Mouse (Mus musculus): Measurements from ENCODE around the gene Lamc3. TPM values are rescaled to one million over a fixed set of nuclear protein-coding genes. Genes with fewer than 3 reads are reported as not detected.

Gene Lamc3
- polyA plus RNA-seq (2015; fragmentation: Illumina TruSeq; extraction: RNeasy Lipid Tissue Mini Kit (QIAGEN cat#74804); ENCODE audit: insufficient read depth, low replicate concordance), result 0.40 TPM

GRCm38 (mm10) chr2:31887030-31887429 lies at the start of gene Lamc3:
Gene Lamc3 (plus strand): TSS chr2:31887291.

DNA sequence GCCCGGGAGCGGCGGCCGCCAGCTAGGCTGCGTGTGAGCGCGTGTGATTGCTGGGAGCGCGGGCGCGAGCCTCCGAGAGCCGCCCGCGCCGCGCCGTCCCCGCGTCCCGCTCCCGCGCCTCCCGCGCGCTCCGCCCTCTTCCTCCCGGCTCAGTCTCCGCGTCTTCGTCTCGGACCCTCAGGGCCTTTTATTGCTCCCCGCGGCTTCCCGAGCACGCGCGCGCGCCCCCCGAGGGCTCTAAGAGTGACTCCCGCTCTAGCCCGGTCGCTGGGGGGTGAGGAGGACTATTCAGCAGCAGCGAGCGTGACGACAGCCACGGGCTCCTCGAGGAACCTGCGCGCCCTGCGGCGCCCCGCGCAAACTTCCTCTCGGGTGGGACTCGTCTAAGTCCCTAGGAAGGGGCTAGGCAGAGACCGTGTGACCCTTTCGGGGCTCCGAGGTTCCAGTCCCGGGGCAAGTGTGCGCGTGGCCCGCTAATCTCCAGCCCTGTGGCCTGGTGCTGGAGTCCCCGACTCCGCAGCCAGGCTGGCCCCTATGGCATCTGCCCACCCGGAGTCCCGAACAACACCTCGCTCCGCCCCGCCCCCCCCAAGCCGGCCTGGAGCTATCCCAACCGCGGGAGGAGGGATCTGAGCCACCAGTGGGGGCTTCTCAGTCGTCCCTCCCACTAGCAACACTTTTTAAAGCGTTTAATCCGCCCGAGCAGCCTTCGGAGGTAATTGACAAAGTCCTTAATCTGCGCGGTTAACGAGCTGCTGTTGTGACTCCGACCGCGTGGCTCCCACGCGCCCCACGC lies 41.0 kb upstream of the Lamc3 start, which contains the start of gene Fibcd1:
TSS of gene Fibcd1 (minus strand) at position 110 of the 796 bp plus-strand sequence.

DNA sequence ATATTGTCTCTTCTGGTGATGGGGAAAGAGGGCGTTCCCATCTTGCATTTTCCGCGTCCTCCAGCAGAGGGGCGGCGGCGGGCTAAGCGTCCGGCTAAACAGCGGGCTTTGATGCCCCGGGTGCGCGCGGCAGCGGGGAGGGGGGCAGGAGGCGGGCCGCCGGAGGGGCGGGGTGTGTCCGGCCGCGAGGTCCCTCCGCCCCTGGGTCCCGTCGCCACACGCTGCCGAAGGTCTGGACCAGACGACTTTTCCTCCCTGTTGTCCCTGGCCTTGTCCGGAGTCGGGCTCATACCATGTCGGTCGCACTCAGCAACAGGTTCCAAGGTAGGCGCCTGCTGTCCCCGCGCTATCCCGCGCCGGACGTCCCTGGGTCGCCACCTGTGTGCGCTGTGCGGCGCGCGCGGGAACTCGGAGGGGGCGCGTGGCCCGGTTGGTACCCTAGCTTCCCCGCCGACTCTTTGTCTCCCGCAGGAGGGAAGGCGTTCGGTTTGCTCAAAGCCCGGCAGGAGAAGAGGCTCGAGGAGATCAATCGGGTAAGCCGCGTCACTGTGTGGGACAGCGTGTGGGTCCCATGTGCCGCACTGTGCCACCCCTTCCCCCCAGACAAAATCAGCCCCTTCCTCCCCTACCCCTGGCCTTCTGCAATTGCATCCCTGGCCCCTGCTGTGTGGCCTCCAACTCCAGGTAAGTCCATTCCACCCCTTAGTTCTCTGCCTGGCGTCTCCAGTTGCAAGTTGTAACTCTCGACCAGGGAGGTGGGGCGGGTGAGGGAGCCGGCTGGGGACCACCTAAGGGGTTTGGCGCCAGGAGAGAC lies 63.2 kb downstream of the Lamc3 start, which contains the start of gene Aif1l:
TSS of gene Aif1l (plus strand) at position 82 of the 814 bp plus-strand sequence.

DNA sequence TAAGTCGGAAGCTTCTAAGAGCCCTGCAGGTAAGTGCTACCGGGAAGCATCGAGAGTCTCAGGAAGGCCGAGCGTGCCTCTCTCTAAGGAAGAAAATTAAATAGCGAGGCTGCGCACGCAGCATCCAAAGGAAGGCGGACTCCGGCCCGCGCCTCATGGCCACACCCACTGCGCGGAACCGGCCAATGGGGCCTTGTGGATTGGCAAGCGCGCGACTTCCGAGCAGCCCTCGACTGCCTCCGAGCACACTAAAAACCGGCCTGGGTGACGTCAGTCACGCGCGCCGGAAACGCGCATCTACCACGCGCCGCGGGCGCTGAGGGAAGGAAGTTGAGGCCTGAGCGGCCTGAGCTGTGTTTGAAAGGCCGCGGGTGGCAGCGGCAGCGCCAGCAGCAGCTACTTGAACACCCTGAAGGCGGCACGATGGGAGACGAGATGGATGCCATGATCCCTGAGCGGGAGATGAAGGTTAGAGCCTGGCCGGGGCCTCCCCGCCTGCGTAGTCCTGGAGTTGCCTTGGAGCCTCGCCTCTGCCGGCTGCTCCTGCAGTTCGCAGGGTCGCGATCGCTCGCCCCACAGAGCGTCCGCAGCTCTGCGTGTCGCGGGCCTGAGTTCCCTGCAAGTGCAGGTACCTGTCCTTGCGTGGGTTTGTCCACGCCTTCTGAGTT lies 87.2 kb downstream of the Lamc3 start, which contains the start of gene Nup214:
TSS of gene Nup214 (plus strand) at position 296 of the 668 bp plus-strand sequence.

Other genes with a start within 250 kb of the Lamc3 start
- gene Prdm12, start 247.3 kb upstream of the Lamc3 start, polyA plus RNA-seq (2015; fragmentation: Illumina TruSeq; extraction: RNeasy Lipid Tissue Mini Kit (QIAGEN cat#74804); ENCODE audit: insufficient read depth, low replicate concordance), result not detected
- 47.4 TPM for gene Exosc2, start 216.6 kb upstream of the Lamc3 start, polyA plus RNA-seq (2015; fragmentation: Illumina TruSeq; extraction: RNeasy Lipid Tissue Mini Kit (QIAGEN cat#74804); ENCODE audit: insufficient read depth, low replicate concordance)
- gene Abl1, start 198.9 kb upstream of the Lamc3 start, polyA plus RNA-seq (2015; fragmentation: Illumina TruSeq; extraction: RNeasy Lipid Tissue Mini Kit (QIAGEN cat#74804); ENCODE audit: insufficient read depth, low replicate concordance), result 38.1 TPM
- 1.6 TPM for gene Qrfp, start 76.7 kb upstream of the Lamc3 start, polyA plus RNA-seq (2015; fragmentation: Illumina TruSeq; extraction: RNeasy Lipid Tissue Mini Kit (QIAGEN cat#74804); ENCODE audit: insufficient read depth, low replicate concordance)
- 0.04 TPM for gene Fibcd1, start 41.3 kb upstream of the Lamc3 start, polyA plus RNA-seq (2015; fragmentation: Illumina TruSeq; extraction: RNeasy Lipid Tissue Mini Kit (QIAGEN cat#74804); ENCODE audit: insufficient read depth, low replicate concordance)
- gene Aif1l, start 62.8 kb downstream of the Lamc3 start, polyA plus RNA-seq (2015; fragmentation: Illumina TruSeq; extraction: RNeasy Lipid Tissue Mini Kit (QIAGEN cat#74804); ENCODE audit: insufficient read depth, low replicate concordance), result 1.5 TPM
- 59.8 TPM for gene Nup214, start 87.1 kb downstream of the Lamc3 start, polyA plus RNA-seq (2015; fragmentation: Illumina TruSeq; extraction: RNeasy Lipid Tissue Mini Kit (QIAGEN cat#74804); ENCODE audit: insufficient read depth, low replicate concordance)
- 28.3 TPM for gene Fam78a, start 197.6 kb downstream of the Lamc3 start, polyA plus RNA-seq (2015; fragmentation: Illumina TruSeq; extraction: RNeasy Lipid Tissue Mini Kit (QIAGEN cat#74804); ENCODE audit: insufficient read depth, low replicate concordance)
- 0.22 TPM for gene Plpp7, start 208.2 kb downstream of the Lamc3 start, polyA plus RNA-seq (2015; fragmentation: Illumina TruSeq; extraction: RNeasy Lipid Tissue Mini Kit (QIAGEN cat#74804); ENCODE audit: insufficient read depth, low replicate concordance)

Data from spleen, adult 10 weeks (tissue).